Mouse (Mus musculus) stomach, adult 2 months (tissue): ENCODE results near the gene Isyna1. TPM values are rescaled to one million over a fixed set of nuclear protein-coding genes. Genes with fewer than 3 reads are reported as not detected.

ENCODE experiments used
- polyA plus RNA-seq: library from polyadenylated mRNA; depleted of rRNA; stranded (reverse); fragments of >200 nt; gene quantifications from 2 replicates; pipeline ENCODE4 v1.2.3, GENCODE M21; 2012; rRNA removed

Isyna1 gene
- polyA plus RNA-seq: 48.7 and 85.8 TPM in 2 replicates

GRCm38 (mm10) chr8:70593961-70594609 is at the start of gene Isyna1:
Isyna1 (plus strand) TSS chr8:70594373.

GRCm38 (mm10) chr8:70608749-70609367 is 14.7 kb downstream of the Isyna1 start, which contains the start of gene Ssbp4:
Ssbp4 (minus strand) TSS chr8:70608872.

GRCm38 (mm10) chr8:70615894-70616293 is 21.7 kb downstream of the Isyna1 start, which contains the start of gene Lrrc25:
Lrrc25 (plus strand) TSS chr8:70616155.

GRCm38 (mm10) chr8:70632346-70632892 is 38.2 kb downstream of the Isyna1 start, which contains the start of gene Gdf15:
Gdf15 (minus strand) TSS chr8:70632456.

Other genes with a start within 250 kb of the Isyna1 start
- 19.1 and 21.6 TPM in 2 replicates for gene Upf1, start 241.1 kb upstream of the Isyna1 start, polyA plus RNA-seq
- 0.14 and 0.28 TPM in 2 replicates for gene Comp, start 220.8 kb upstream of the Isyna1 start, polyA plus RNA-seq
- gene Crtc1, start 154.8 kb upstream of the Isyna1 start, polyA plus RNA-seq: 9.5 and 10.2 TPM in 2 replicates
- 20.8 and 22.8 TPM in 2 replicates for gene Klhl26, start 117.4 kb upstream of the Isyna1 start, polyA plus RNA-seq
- 1.1 and 2.1 TPM in 2 replicates for gene Tmem59l, start 107.0 kb upstream of the Isyna1 start, polyA plus RNA-seq
- gene Crlf1, start 101.2 kb upstream of the Isyna1 start, polyA plus RNA-seq: 3.8 and 8.9 TPM in 2 replicates
- 97.6 and 155 TPM in 2 replicates for gene Rex1bd, start 87.6 kb upstream of the Isyna1 start, polyA plus RNA-seq
- 632 and 635 TPM in 2 replicates for gene Uba52, start 83.6 kb upstream of the Isyna1 start, polyA plus RNA-seq
- gene Fkbp8, start 66.6 kb upstream of the Isyna1 start, polyA plus RNA-seq: 182 and 242 TPM in 2 replicates
- 39.8 and 46.2 TPM in 2 replicates for gene Kxd1, start 66.4 kb upstream of the Isyna1 start, polyA plus RNA-seq
- 18.0 and 18.3 TPM in 2 replicates for gene Ell, start 54.9 kb upstream of the Isyna1 start, polyA plus RNA-seq
- 157 and 297 TPM in 2 replicates for gene Ssbp4, start 14.5 kb downstream of the Isyna1 start, polyA plus RNA-seq
- gene Lrrc25, start 21.8 kb downstream of the Isyna1 start, polyA plus RNA-seq: 2.1 and 5.5 TPM in 2 replicates
- gene Gdf15, start 38.1 kb downstream of the Isyna1 start, polyA plus RNA-seq: 1.5 and 4.3 TPM in 2 replicates
- gene Pgpep1, start 66.0 kb downstream of the Isyna1 start, polyA plus RNA-seq: 6.0 and 8.1 TPM in 2 replicates
- 43.4 and 55.5 TPM in 2 replicates for gene Lsm4, start 78.9 kb downstream of the Isyna1 start, polyA plus RNA-seq
- 305 and 826 TPM in 2 replicates for gene Jund, start 104.6 kb downstream of the Isyna1 start, polyA plus RNA-seq
- 0.01 and 0.06 TPM in 2 replicates for gene Iqcn, start 109.1 kb downstream of the Isyna1 start, polyA plus RNA-seq
- 78.8 and 98.8 TPM in 2 replicates for gene Gm3336, start 124.2 kb downstream of the Isyna1 start, polyA plus RNA-seq
- 4.4 and 8.1 TPM in 2 replicates for gene Pde4c, start 129.3 kb downstream of the Isyna1 start, polyA plus RNA-seq
- 26.6 and 31.2 TPM in 2 replicates for gene Rab3a, start 160.3 kb downstream of the Isyna1 start, polyA plus RNA-seq
- 90.0 and 283 TPM in 2 replicates for gene Mpv17l2, start 166.6 kb downstream of the Isyna1 start, polyA plus RNA-seq
- gene Pik3r2, start 182.3 kb downstream of the Isyna1 start, polyA plus RNA-seq: 152 and 224 TPM in 2 replicates
- gene Mast3, start 210.7 kb downstream of the Isyna1 start, polyA plus RNA-seq: 40.6 and 40.8 TPM in 2 replicates
- gene Il12rb1, start 214.1 kb downstream of the Isyna1 start, polyA plus RNA-seq: 0.27 and 0.49 TPM in 2 replicates
- 34.5 and 41.1 TPM in 2 replicates for gene Arrdc2, start 245.3 kb downstream of the Isyna1 start, polyA plus RNA-seq